Mouse (Mus musculus) frontal cortex, postnatal 36 days (tissue): ENCODE results near the gene Krt2.

Experiments
- DNase-seq, 2 experiments: peaks; one replicate each; pipeline ENCODE4 v3.0.0; 2022; ENCODE audit warnings: low spot score in 2 of 2

Krt2 gene

DNA sequence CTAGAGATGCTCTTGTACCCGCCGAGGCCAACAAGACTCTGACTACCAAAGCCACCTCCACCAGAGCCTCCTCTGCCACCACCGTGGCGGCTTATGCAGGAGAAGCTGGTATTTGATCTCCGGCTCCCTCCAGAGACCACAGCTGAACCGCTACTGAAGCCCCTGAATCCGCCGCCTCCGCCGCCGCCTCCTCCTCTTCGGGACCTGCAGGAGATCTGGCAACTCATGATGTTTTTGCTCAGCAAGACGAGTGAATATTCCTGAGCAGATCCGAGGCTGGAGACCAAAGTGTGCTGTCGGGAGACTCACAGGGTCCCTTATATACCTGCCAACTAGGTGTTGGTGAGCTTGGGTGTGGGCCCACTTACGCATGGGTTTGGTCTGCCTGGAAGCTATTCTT, at the start of gene Krt2:
Krt2 (minus strand) TSS at position 295 of the 400 bp plus-strand sequence.
- no peak for DNase-seq

DNA sequence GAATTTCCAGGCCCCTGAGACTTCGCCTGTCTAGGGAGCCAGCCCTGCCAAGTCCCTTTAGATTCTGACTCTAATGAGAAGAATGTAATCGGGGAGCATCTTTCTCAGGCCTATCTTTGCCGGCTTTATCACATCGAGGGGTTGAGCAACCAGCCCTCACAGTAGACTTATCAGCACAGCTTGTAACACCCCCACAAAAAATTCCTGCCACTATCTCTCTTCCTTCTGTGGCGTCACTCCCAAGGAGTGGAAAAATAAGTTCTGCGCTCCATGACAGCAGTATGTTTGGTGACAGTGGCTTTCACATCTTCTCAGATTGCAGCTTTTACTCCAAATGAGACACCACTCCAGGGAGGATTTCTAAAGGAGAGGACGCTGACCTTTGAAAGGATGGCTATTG, 48.8 kb upstream of the Krt2 start:
- peak in 1 of 2 experiments; percentile 58 for DNase-seq

DNA sequence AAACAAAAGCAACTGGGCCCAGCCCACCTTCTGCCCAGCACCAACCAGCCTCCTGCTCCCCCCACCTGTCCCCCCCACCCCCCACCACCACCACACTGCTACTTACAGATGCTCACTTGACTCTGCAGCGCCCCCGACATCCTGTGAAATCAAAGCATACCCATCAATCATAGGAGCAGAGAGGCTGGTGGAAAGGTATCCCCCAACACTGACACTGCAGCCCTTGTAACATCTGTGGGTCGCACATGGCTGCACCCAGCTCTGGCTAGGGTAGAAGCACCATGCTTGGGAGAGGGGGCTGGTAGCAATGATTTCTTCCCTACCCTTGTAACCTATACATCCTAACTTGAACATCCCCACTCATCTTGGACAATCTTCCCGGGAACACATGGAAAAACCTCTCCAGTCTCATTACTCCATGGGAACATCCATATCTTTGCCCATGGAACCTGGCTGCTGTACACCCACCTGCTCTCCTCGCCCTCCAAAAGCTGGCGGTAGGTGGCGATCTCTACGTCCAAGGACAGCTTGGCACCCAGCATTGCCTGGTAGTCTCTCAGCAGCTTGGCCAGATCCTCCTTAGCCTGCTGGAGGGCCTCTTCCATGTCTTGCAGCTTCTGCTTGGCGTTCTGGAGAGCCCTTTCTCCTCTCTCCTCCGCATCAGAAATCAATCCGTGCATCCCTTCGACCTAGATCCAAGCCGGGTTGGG, 42.6 kb upstream of the Krt2 start:
- DNase-seq = no peak

DNA sequence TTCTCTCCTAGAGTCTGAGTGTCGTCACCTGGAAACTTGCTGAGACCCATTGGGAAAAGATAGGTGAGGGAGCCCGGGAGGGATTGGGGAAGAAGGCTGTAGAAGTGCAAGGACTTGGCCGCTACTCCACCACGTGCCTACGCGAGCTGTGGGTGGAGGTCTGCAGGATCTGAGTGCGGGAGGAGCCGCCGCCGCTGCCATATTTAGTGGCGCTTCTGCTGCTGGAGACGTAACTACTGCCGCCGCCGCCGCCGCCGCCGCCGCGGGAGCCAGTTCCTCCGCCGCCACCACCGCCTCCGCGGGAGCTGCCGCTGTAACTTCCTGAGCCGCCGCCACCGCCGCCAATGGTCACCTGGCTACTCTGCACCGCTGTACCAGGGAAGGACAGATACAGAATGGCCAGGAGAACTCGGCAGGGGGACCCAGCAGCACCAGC, 41.8 kb upstream of the Krt2 start:
- peak; percentile 61 to 65 for DNase-seq

DNA sequence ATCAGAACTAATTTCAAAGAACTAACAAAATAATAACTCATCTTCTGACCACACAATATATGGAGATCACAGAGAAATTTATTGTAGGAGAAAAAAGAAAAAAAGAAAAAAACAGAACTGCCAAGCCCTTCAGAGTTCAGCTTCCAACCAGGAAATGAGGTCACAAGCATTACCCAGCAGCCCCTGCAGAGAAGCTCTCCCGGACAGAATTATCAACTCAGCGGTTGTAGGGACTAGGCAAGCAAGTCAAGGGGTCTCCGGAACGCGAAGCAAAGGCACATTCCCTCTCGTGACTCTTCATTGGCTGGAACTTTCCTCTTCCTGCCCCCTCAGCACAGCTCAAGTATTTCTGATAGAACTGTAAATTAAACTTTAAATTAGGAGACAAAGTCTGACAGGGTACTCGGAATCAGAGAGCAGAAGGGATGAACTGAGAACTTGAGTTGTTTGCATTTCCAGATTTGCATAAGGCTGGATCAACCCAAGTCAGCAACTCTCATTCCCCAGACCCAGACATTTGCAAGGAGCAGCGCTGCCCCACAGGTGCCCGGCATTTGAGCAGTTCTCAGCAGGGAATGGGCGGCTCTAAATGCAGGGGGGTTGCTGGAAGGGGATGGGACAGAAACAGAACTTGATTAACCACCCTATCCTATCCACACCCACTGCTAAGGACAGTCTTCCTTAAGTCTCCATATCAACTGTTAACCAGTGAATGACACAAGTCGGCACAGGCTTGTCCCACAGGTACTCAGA, 40.9 kb upstream of the Krt2 start:
- DNase-seq = no peak

DNA sequence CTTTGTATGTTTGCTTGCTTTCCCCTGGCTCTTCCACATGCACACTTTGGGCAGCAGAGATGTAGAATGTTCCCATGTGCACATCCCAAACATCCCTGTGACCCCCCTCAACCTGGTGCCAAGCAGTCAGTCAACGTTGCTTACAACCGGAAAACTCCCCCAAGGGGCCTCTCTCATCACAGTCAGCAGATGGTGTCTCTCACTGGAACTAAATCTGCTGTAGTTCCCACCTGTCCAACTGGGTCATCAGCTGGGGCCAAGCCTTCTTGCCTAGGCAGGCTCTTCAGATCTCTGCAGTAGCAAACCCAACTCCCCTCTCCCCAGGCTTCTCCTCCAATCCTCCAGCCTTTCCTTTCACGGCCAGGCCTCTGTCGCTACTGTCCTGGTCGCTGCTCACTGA, 38.7 kb upstream of the Krt2 start:
- DNase-seq = no peak

DNA sequence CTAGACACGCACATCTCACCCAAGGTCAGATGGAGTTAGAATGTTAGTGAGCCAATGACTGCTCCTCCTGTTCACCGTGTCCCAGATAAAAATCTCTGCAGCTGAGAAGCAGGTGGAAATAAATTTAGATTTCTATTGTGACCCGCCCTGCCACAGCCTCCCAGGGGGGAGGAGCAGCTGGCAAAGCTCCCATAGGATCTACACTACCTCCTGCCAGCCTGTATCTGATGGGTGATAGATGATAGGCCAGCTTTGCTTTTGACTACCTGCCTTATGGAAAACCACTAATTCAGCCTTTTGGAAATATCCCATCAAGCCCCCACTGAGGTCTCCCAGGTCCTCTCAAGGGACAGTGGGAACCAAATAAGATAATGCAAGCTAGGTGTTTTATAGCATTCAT, 37.8 kb upstream of the Krt2 start:
- DNase-seq = no peak

DNA sequence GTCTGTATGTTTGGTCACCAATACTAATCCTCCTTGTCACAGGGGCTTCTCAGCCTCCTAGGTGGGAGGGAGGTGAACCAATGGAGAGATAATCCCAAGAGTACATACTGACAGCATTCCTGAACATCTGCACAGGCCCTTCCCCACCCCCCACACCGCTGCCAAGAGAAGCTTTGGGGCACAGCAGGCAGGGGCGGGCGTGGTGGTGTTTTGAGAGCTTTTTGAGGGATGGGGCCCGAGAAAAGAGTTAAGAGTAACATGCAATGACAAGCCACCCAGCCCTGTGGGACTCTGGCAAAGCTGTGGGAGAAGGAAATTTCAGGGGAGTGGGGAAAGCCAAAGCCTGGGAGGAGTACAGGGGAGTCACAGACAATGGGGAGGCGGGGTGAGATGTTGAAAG, 36.3 kb upstream of the Krt2 start:
- no peak for DNase-seq

DNA sequence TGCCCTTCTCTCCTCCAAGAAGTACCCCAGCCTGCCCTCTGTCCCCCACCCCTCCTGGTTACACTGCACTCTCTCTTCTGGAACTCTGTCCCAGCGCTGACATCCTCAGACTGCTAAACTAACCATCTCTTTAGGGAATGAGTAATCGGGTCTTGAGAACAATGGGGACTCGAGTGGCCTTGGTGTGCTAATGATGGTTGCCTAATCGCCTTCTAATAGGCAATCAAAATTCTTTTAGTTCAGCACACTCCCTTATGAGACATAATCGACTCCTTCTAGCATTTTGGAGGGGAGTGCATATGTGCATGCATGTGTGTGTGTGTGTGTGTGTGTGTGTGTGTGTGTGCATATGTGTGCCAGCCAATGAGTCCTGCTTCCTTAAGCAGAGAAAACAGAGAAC, 34.6 kb upstream of the Krt2 start:
- DNase-seq = no peak

DNA sequence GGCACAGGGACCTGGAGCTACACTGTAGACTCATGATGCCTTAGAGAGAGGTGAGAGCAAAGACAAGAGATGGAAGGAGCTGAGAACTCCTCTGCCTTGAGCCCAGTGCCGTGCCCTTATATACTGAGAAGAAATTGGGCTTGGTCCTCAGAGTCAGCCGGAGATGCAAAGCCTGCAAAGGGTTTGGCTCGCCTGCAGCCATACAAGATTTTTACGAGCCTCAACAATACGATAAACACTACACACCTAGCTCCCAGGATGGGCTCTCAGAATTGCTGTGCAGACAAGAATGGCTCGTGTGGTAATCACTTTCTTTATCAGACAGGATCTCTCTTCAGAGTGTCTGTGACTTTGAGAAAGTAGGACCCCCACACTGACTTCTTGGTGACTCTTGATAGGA, 32.7 kb upstream of the Krt2 start, which contains the start of gene Krt1:
Krt1 (minus strand) TSS at position 101 of the 400 bp plus-strand sequence.
- DNase-seq = no peak

DNA sequence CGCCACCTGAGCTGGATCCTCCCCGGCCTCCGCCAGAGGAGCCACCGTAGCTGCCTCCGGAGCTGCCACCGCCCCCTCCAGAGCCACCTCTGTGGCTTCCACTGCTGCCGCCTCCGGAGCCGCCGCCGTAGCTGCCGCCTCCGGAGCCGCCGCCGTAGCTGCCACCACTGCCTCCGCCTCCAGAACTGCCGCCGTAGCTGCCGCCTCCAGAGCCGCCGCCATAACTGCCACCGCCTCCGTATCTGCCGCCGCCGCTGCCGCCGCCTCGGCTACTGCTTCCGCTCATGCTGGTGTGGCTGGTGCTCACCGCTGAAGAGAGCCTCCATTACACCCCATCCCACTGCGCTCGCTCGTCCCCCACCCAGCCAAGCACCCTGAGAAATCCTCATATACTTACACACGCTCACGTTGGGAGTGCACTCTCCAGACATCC, 28.0 kb upstream of the Krt2 start:
- peak; percentile 60 for DNase-seq

DNA sequence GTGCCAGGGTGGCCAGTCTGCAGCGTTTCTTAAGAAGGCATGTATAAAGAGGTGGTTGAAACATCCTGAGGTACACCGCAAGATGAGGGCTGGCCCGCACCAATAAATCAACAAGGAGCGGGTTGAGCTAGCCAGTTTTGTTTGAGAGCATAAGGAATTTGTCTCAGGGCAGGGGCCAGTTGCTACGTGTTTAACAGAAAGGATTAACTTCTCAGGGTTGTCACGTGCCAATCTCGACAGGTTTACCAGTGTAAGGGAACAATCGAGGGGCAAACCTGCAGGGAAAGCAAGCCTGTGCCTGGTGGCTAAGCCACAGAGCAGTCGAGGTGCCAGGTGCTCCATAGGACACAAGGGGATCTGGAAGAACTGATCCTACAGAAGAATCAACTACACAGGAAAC, 25.2 kb upstream of the Krt2 start:
- no peak for DNase-seq

DNA sequence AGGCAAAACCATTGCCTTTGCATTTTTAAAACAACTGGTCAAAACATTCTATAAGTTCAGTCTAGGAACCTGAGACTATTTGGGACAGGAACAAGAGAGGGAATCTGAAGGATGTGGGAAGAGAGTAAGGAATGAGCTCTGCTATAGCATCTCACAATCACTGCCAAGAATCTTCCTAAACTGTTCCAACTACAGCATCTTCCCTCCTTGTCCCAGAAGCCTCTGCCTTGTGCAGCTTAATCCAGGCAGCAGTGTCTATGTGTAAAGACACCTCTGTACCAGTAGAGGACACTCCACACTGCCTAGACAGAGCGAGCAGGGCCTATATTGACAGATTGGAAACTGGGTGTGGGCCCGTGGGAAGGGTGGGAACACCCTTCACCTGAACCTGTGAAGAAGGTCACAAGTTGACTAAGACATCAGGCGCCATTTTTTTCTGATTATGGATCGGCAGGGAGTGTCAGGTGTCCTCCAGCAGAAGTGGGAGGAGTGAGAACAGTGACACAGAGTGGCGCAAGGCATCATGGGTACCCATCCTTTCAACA, 16.9 kb upstream of the Krt2 start:
- DNase-seq = no peak

DNA sequence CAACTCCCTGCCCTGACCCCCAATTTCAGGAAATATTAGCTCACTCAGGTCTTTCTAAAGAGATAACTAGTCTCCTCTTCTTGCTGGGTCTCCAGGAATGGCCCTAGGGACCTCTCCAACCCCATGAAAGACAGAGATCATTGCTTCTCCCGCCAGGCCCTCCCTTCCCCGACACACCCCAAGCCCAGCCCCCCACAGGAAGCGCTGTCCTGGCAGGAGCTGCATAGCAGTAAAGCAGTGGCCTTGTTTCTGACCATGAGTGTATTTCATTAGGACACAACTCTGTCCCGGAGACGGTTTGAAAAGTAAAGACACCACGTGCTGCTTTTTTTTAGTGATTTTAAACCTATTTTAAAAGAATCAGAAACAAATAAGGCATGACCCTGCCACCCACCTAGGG, 15.2 kb upstream of the Krt2 start:
- DNase-seq = no peak

DNA sequence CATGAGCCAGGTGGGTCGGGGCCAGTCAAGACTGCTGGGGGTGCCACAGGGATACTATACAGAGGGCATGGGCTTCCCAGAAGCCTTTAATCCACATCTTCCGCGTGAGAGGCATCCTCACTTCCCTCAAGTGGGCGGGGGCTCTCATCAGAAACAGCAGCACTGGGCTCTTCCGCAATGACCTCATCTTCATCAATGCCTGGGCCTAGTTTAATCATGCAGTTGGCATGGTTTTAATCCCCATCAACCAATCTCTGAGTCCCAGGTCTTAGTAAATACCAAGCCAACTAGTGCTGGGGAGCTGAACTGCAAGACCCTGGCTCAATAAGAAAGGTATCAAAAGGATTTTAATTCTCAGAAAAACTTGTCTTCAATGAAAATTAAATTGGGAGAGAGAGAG, 11.5 kb upstream of the Krt2 start:
- DNase-seq = no peak

DNA sequence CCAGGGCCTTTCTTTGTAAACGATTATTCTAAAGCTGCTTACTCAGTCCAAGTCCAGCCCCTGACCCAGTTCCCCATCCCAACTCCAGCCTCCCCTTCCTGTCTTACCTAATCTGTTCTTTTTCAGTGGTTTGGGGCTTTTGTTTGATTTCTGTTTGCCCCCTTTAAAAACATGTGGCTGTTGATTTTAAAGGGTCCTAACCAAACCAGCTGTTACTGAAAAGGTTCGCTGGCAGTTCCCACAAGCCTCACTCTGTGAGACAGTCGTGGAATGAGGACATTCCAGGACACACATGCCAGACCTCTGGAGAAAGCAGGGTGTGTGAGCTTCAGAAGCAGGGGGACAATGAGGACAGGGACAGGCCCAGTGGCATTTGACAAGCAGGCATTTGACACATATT, 3.8 kb upstream of the Krt2 start:
- DNase-seq = no peak

DNA sequence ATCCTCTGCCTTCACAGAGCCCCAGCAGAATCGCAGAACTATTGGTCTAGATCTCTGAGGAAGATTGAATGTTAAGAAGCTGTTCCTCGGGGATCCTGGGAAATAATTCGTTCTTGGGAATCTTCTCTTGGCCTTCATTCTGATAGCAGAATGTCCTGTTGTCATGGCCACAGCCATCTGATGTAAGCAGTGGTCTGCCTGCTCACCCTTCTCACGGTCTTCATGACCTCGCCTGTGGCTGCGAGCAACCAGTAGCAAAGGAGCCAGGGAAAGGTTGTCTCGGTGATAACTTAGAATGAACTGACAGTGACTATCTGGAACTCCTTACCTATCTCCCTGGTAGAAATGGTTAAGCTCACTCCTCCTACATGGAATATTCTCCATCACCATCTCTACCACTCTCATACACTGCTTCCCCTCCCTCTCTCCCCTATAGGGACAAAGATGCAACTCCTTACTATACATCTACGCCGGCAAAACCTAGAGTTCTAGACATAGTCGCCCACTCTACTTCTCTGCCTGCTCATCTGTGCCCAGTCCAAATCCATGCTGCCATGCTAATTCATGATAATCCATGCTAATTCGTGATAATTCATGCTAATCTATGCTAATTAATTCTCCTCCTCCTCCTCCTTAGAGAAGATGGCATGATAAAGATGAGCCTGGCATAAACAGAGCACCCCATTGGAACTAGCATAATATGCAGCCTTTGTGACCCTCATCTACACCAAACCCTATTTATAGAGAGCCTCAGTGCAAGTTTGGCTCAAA, 14.7 kb downstream of the Krt2 start:
- DNase-seq = peak; percentile 31 to 60

DNA sequence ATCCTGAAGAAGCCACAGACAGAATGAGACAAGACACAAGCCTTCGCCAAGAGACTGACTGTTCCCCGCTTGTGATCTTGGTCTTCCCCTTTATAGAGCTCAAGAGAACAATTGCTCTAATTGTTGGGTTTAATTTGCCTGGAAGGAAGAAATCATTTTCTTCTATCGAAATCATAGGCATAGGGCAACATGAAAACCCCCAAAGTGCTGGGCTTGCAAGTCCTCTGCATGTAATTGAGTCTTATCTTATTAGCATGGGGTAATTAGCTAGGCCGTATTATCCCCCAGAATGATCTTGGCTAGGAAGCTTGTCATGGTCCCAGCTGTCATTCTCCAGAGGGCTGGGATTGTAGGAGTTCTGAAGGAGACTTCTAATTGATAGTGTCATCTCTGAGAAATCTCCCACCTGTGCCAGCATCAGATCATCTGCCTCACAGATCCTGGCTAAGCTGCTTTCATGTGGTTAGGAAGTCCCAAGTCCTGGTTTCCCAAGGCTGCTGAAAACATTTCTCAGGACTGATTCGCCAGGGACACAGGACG, 15.6 kb downstream of the Krt2 start, which contains the start of gene Krt73:
Krt73 (minus strand) TSS at position 51 of the 540 bp plus-strand sequence.
- DNase-seq = no peak

DNA sequence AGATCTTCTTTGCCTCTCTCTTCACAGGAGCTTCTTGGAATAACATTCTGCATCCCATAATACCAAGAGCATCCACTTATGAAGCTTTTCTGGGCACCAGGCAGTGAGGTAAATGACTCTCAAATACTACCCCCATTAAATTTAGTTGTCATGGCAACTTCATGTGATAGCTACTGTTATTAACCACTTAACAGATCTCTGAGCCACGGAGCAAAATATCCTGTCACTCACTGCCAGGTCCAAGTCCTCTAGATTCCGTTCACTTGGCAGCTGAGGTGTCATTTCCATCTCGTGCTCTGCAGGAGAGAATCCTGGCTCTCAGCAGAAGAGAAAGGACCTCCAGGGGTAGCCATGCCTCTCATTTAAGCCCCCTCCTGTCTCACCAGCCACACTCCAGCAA, 27.1 kb downstream of the Krt2 start:
- no peak for DNase-seq

DNA sequence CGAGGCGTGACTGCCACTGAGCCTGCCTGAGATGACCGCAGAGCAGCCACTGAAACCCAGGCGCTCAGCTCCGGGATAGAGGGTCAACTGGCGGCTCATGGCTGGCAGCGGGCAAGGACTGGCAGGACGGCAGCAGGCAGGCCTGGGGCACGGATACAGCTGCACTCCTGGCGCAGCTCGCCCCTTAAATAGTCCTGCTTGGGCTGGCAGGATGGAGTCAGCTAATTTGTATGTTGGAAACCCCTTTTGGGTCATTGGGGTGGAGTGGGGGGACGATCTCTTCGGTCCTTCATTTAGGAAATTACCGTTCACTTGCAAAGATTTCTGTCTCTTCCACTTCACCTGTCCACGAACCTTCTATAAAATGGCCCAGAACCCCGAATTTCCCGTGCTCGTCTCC, 31.6 kb downstream of the Krt2 start, which contains the start of gene Krt72:
Krt72 (minus strand) TSS at position 101 of the 400 bp plus-strand sequence.
- no peak for DNase-seq

DNA sequence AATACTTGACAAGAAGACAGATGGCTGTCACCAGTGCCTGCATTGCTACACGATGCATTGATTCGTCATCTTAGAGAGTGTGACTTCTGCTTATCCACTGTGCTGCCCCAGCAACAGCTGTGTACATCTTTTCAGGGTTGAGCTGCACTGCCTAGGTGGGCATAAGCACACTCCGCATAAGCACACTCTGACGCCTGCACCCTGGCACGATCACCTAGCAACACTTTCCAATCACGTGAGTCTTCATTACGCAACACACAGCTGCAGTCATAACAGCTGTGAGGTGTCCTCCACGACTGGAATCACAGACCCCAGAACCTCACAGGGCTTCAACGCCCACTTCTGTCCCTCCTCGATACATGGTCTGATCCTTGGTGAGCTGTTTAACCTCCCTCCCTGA, 44.5 kb downstream of the Krt2 start:
- no peak for DNase-seq

DNA sequence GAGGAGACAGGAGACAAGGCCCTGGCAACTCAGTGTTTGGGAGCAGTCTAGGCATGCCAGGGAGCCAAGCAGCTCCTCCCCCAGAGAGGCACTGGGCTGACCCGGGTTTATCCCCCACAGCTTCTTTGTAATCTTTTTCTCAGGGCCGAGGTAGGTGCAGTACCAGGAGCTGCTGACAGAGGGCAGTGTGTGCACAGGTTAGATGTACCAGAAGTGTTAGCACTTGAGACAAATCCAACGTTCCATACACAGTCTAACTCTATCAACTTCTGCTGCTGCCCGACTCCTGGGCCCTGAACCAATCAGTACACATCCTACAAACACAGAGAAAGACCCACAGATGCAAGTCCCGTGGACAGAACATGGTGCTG, 45.3 kb downstream of the Krt2 start:
- peak; percentile 91 to 94 for DNase-seq
